Mouse (Mus musculus): ENCODE measurements at regions not wholly inside any gene's neighbourhood (a gene's known extent, or its start where the extent isn't known, plus 50 kb on each side); places are given as distances from the start of the nearest gene placed in this dataset.

GRCm38 (mm10) chr1:184447911-184448310 lies 284.5 kb downstream of the Hlx start:
- TF ChIP-seq CTCF (IDR thresholded peaks at IDR 0.05; ENCODE audit: low read depth) = peak; percentile 86
- TF ChIP-seq EP300 (IDR thresholded peaks at IDR 0.05; ENCODE audit: low read depth) = no peak

Measured in liver, embryonic 14.5 days (tissue).